Mouse (Mus musculus) forebrain, embryonic 10.5 days (tissue): ENCODE results near the gene Gramd1b. TPM values are rescaled to one million over a fixed set of nuclear protein-coding genes. Genes with fewer than 3 reads are reported as not detected.
A peak's percentile ranks its signal among the peaks of the same experiment; 100 is the strongest.

Source experiments
- DNase-seq: peaks from one replicate; pipeline ENCODE4 v3.0.0-alpha.2; 2017; ENCODE audit warnings: low spot score; ENCODE audit errors: extremely low spot score
- H3K27ac ChIP-seq: fragments of 300-500 bp; sonication (generic); 2 replicates; pipeline ENCODE4 v1.5.1; 2016; ENCODE audit warnings: mild to moderate bottlenecking
- H3K27me3 ChIP-seq: fragments of 300-500 bp; sonication (generic); 2 replicates; pipeline ENCODE4 v1.6.1; 2016; ENCODE audit warnings: mild to moderate bottlenecking; ENCODE audit not compliant: poor library complexity, severe bottlenecking
- H3K36me3 ChIP-seq: fragments of 300-500 bp; sonication (generic); replicated peaks from 2 replicates; pipeline ENCODE4 v1.6.1; 2016; ENCODE audit warnings: mild to moderate bottlenecking, moderate library complexity
- H3K4me1 ChIP-seq: fragments of 300-500 bp; sonication (generic); 2 replicates; pipeline ENCODE4 v1.6.1; 2016
- H3K4me3 ChIP-seq: fragments of 300-500 bp; sonication (generic); 2 replicates; pipeline ENCODE4 v1.5.1; 2016; ENCODE audit warnings: mild to moderate bottlenecking, moderate library complexity
- H3K9me3 ChIP-seq: fragments of 300-500 bp; sonication (generic); 2 replicates; pipeline ENCODE4 v1.6.1; 2016; ENCODE audit warnings: mild to moderate bottlenecking, moderate library complexity
- WGBS: fragments of 180-500 bp; shearing (Covaris S2); methylation state at CpG from one replicate; pipeline ENCODE4 v1.1.7; 2016; 5-methylcytosine and 5-hydroxymethylcytosine counted together
- polyA plus RNA-seq: library from polyadenylated mRNA; unstranded; fragments of >200 nt; fragmentation: Nextera tagmentation; extraction: Ambion mirVana; gene quantifications from 2 replicates; pipeline ENCODE4 v1.2.1, GENCODE M21; 2016

Gene Gramd1b
- polyA plus RNA-seq, 1 experiment from 2014 or later: 3.3 TPM

- Histone ChIP-seq H3K27ac (no peak overlapping the region), H3K4me1 (peaks cover 8% of the 10 kb centered on the region), H3K4me3 (no peak overlapping the region), H3K27me3 (no peaks in the 10 kb centered on the region), H3K36me3 (no peaks in the 10 kb centered on the region), H3K9me3 (no peaks in the 10 kb centered on the region)
- 90% methylated on average over 6 of the region's 6 CpGs for WGBS
- DNase-seq: no peak
Observed at GRCm38 (mm10) chr9:40545193-40545592, 14.0 kb upstream of the Gramd1b start.

- no peaks in the 10 kb centered on the region for H3K36me3 ChIP-seq
- peaks cover 32% of the 10 kb centered on the region for H3K4me1 ChIP-seq
- H3K9me3 ChIP-seq: no peaks in the 10 kb centered on the region
- H3K27me3 ChIP-seq: 0 out of 2 replicates have a peak, but pooled peaks cover 4% of the 10 kb centered on the region
- DNase-seq: no peak
- peak overlapping the region; percentile 3; the same call in 1 of the 2 replicates for H3K27ac ChIP-seq
- no peak overlapping the region for H3K4me3 ChIP-seq
- WGBS: 57% methylated on average over 8 of the region's 8 CpGs
Observed at GRCm38 (mm10) chr9:40539588-40540140, 8.5 kb upstream of the Gramd1b start.

- no peak overlapping the region for H3K4me3 ChIP-seq
- peaks cover 6% of the 10 kb centered on the region for H3K27me3 ChIP-seq
- 42% methylated on average over 2 of the region's 2 CpGs for WGBS
- H3K36me3 ChIP-seq: no peaks in the 10 kb centered on the region
- DNase-seq: no peak
- H3K4me1 ChIP-seq: peaks cover 32% of the 10 kb centered on the region
- no peaks in the 10 kb centered on the region for H3K9me3 ChIP-seq
- H3K27ac ChIP-seq: peak overlapping the region; percentile 48
Observed at GRCm38 (mm10) chr9:40537708-40538105, 6.5 kb upstream of the Gramd1b start.

- Histone ChIP-seq H3K4me3 (no peak overlapping the region), H3K36me3 (no peaks in the 10 kb centered on the region), H3K27me3 (peaks cover 11% of the 10 kb centered on the region), H3K27ac (no peak overlapping the region), H3K9me3 (no peaks in the 10 kb centered on the region), H3K4me1 (peaks cover 32% of the 10 kb centered on the region)
- no peak for DNase-seq
- WGBS: 86% methylated on average over 3 of the region's 3 CpGs
Observed at GRCm38 (mm10) chr9:40537044-40537707, 6.0 kb upstream of the Gramd1b start.

- Histone ChIP-seq H3K9me3 (no peaks in the 10 kb centered on the region), H3K4me1 (peaks cover 12% of the 10 kb centered on the region), H3K27ac (peak overlapping the region; percentile 76; the same call in 1 of the 2 replicates), H3K4me3 (peak overlapping the region; percentile 63), H3K27me3 (peaks cover 43% of the 10 kb centered on the region), H3K36me3 (no peaks in the 10 kb centered on the region)
- 67% methylated on average over 8 of the region's 8 CpGs for WGBS
- DNase-seq: no peak
Observed at GRCm38 (mm10) chr9:40530536-40530935, 647 bp downstream of the Gramd1b start.

- Histone ChIP-seq H3K9me3 (no peaks in the 10 kb centered on the region), H3K4me1 (peaks cover 12% of the 10 kb centered on the region), H3K36me3 (no peaks in the 10 kb centered on the region), H3K4me3 (no peak overlapping the region), H3K27me3 (peaks cover 43% of the 10 kb centered on the region), H3K27ac (no peak overlapping the region)
- DNase-seq: no peak
- 76% methylated on average over 4 of the region's 4 CpGs for WGBS
Observed at GRCm38 (mm10) chr9:40528733-40529132, 2.5 kb downstream of the Gramd1b start.

- H3K4me1 ChIP-seq: peaks cover 12% of the 10 kb centered on the region
- H3K36me3 ChIP-seq: no peaks in the 10 kb centered on the region
- no peak overlapping the region for H3K4me3 ChIP-seq
- no peaks in the 10 kb centered on the region for H3K9me3 ChIP-seq
- 75% methylated on average over 3 of the region's 3 CpGs for WGBS
- H3K27me3 ChIP-seq: peaks cover 33% of the 10 kb centered on the region
- H3K27ac ChIP-seq: no peak overlapping the region
- DNase-seq: no peak
Observed at GRCm38 (mm10) chr9:40526928-40527327, 4.3 kb downstream of the Gramd1b start.

GRCm38 (mm10) chr9:40522156-40522555 lies 9.0 kb downstream of the Gramd1b start:
- no peaks in the 10 kb centered on the region for H3K9me3 ChIP-seq
- H3K4me3 ChIP-seq: no peak overlapping the region
- 76% methylated on average over 7 of the region's 7 CpGs for WGBS
- no peaks in the 10 kb centered on the region for H3K27me3 ChIP-seq
- DNase-seq: no peak
- no peaks in the 10 kb centered on the region for H3K36me3 ChIP-seq
- no peaks in the 10 kb centered on the region for H3K4me1 ChIP-seq
- H3K27ac ChIP-seq: no peak overlapping the region

- Histone ChIP-seq H3K27me3 (no peaks in the 10 kb centered on the region), H3K9me3 (no peaks in the 10 kb centered on the region), H3K27ac (no peak overlapping the region), H3K36me3 (no peaks in the 10 kb centered on the region), H3K4me3 (no peak overlapping the region), H3K4me1 (no peaks in the 10 kb centered on the region)
- DNase-seq: no peak
- WGBS: 87% methylated on average over 6 of the region's 6 CpGs
Observed at GRCm38 (mm10) chr9:40521097-40521496, 10.1 kb downstream of the Gramd1b start.

GRCm38 (mm10) chr9:40519294-40519693 lies 11.9 kb downstream of the Gramd1b start:
- 85% methylated on average over 3 of the region's 3 CpGs for WGBS
- Histone ChIP-seq H3K4me1 (no peaks in the 10 kb centered on the region), H3K4me3 (no peak overlapping the region), H3K27ac (no peak overlapping the region), H3K36me3 (no peaks in the 10 kb centered on the region), H3K9me3 (no peaks in the 10 kb centered on the region), H3K27me3 (no peaks in the 10 kb centered on the region)
- DNase-seq: no peak

GRCm38 (mm10) chr9:40511970-40512369 lies 19.2 kb downstream of the Gramd1b start:
- Histone ChIP-seq H3K27me3 (no peaks in the 10 kb centered on the region), H3K36me3 (no peaks in the 10 kb centered on the region), H3K4me3 (no peak overlapping the region), H3K4me1 (no peaks in the 10 kb centered on the region), H3K9me3 (no peaks in the 10 kb centered on the region), H3K27ac (no peak overlapping the region)
- WGBS: 86% methylated on average over 2 of the region's 2 CpGs
- no peak for DNase-seq

GRCm38 (mm10) chr9:40509479-40509878 lies 21.7 kb downstream of the Gramd1b start:
- 92% methylated on average over 6 of the region's 6 CpGs for WGBS
- Histone ChIP-seq H3K27me3 (no peaks in the 10 kb centered on the region), H3K36me3 (no peaks in the 10 kb centered on the region), H3K4me3 (no peak overlapping the region), H3K4me1 (no peaks in the 10 kb centered on the region), H3K9me3 (no peaks in the 10 kb centered on the region), H3K27ac (no peak overlapping the region)
- DNase-seq: no peak

GRCm38 (mm10) chr9:40506576-40506975 lies 24.6 kb downstream of the Gramd1b start:
- H3K27me3 ChIP-seq: no peaks in the 10 kb centered on the region
- no peaks in the 10 kb centered on the region for H3K36me3 ChIP-seq
- H3K9me3 ChIP-seq: no peaks in the 10 kb centered on the region
- WGBS: 84% methylated on average over 3 of the region's 3 CpGs
- H3K4me3 ChIP-seq: no peak overlapping the region
- no peak for DNase-seq
- no peak overlapping the region for H3K27ac ChIP-seq
- H3K4me1 ChIP-seq: no peaks in the 10 kb centered on the region
